Mouse (Mus musculus) G1E-ER4 (cell line): ENCODE measurements around the gene Bach2. TPM values are rescaled to one million over a fixed set of nuclear protein-coding genes. Genes with fewer than 3 reads are reported as not detected.

Source experiments
- GATA1 ChIP-seq: IDR thresholded peaks from one replicate; pipeline ENCODE4 v1.8.0; 2012; ENCODE audit warnings: low read length, inconsistent platforms
- polyA plus RNA-seq: library from polyadenylated mRNA; stranded (reverse); fragments of >175 nt; gene quantifications from 2 replicates; pipeline ENCODE4 v1.2.3, GENCODE M21; 2012

The Bach2 gene
- polyA plus RNA-seq, 1 experiment: not detected

- TF ChIP-seq GATA1: no peak
These were observed 224.5 kb downstream of the Bach2 start for GRCm38 (mm10) chr4:32463065-32463464.

DNA sequence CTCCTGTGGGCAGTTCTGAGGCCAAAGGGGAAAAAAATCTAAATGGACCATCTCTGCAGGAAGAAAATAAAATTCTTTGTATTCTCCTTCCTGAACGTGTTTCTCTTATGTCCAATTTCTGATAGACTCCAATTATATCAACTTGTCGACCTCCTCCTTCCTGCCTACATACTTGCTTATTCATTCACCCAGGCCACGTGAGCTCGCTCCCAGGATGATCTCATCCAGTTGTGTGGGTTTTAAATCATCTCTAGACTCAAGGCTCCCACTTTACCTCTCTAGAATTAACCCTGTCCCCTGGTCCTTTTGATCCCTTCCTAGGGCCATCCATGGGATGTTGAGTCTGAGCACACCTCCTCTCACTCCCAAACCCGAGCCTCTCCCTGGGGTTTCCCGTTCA, 225.9 kb downstream of the Bach2 start:
- no peak for TF ChIP-seq GATA1

DNA sequence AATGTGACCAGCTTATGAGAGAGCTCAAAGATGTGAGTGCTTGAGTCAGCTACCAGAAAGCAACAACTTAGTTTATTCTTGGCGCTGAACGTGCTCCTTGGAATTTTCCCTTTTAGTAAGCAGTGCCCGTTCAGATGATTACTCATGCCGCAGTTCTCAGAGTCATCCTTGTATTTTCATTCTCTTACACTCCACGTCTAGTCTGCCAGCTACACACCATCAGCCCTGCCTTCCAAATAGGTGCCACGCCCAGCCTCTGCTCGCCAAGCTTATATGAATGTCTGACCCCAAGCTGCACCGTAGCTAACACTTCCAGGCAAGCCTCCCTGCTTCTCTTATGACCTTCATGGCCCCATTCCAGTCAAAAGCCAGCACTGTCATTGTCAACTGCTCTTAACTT, 227.4 kb downstream of the Bach2 start:
- TF ChIP-seq GATA1: no peak

DNA sequence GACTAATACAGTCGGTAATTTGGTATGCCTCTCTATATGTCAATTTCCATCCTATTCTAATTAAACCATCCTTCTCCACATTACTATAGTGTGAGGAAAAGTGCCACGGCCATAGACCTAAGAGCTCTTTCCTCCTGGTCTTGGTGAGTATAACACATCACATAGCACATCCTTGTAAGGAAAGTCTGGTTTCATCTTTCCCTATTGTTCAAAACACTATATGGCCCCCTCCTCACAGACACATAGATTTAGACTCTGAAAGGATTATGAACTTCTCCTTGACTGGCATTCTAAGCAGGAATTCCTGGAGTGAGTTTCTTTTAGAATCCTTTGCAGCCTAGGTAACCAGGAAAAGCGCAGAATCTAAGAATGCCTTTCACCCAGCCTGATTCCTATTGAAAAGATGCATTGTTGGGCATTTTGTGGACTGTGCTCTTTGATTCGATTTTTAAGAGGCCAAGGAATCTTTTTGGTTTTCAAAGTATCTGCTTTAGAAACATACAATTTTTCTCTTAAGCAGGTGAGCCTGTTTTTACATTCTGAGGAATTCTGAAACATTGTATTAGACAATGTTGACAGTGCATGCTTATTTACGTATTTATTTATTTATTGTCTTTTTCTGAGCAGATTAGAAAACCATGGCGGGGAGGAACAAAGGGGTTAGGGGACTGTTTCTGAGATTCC, 239.5 kb downstream of the Bach2 start:
- no peak for TF ChIP-seq GATA1

DNA sequence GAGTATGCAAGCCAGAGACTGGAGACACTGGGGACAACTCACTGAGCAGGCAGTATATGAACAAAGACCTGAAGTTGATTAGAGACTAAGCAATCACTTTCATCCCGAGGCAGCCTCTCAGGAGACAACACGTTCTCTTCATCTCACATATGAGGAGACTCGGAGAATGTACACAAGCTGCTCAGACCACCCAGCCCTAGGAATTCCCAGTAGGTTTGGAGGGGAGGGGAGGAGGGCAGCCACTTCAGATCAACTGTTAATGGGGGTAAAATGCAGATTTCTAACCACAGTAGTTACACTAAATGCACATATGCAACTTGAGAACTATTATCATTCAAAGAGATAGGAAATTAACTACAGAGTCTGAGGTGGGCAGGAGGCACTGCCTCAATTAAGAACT, 240.6 kb downstream of the Bach2 start:
- TF ChIP-seq GATA1: no peak

DNA sequence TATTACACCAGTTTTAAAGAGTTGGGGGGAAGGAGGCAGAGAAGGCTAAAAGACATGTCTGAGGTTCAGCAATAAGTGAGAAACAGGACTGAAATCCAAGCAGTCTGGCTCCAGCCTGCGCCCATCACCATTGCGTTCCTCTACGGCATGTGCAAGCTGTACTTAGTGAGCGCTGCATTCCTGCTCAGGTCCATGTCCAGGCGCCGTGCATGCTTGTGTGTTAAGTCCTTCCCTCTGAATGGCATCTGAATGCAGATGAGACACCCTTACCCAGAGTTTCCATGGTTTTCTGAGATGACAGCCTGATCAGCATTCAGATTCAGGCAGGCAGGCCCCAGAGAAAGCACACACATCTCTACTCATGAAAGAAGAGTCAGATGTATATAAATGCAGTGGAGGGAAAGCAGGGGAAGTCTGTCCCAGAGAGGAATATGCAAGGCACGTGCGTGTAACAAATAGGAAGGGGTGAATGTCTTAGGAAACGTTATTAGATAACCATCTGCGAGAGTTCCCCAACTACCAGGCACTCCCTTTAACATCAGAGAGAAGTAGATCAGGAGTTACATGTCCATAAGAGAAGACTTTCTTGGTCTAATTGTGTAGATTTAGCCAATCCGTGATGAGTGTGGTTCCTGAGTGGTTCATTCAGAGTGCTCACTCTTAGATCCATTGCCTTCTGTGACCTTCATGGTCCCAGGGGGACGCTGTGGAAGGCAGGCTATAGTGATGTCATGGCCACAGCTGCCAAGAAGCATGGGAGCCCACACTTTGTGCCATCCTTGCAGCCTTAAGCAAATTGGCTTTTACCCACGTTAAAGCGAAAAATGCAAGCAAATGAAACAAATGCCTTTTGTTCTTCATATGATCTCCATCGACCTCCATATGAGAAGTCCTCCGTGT, 241.4 kb downstream of the Bach2 start:
- no peak for TF ChIP-seq GATA1

GRCm38 (mm10) chr4:32481366-32482055, 242.9 kb downstream of the Bach2 start:
- no peak for TF ChIP-seq GATA1

DNA sequence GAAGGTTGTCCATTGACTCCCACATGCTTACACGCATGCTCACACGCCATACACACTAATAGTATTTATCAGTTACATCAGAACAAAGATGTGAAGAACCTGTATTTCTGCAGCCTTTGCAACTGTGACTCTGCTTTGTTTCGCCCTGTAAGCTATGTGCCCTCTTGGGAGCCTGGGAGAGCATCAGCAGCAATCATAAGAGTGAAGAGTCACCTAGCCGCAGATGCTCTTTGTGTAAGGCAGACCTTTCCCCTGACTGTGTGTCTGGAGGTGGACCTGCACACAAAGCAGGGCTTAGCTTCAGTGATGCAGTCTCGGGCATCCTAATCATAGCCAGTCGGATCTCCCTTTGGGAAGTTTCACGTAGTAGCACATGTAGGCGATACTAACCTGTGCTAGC, 243.5 kb downstream of the Bach2 start:
- TF ChIP-seq GATA1: no peak

DNA sequence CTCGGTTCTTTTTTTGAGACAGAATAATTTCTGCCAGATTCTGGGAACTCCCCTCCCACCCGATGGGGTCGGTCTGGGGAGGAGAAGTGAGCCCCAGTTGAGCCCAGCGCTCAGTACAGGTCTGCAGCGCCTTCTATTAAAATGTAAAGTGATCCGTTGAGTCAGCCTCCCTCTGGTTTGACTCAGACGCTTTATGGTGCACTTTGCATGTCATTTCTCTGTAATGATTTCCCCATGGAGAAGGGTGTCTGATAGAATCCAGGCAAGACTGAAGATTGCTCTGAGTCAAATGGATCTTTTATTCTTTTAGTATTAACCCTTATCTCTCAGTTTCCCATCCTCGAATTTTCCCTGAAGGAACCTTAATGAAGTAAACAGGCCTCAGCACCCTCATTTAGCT, 244.3 kb downstream of the Bach2 start:
- TF ChIP-seq GATA1: no peak

GRCm38 (mm10) chr4:32485848-32486247, 247.2 kb downstream of the Bach2 start:
- no peak for TF ChIP-seq GATA1

GRCm38 (mm10) chr4:32486654-32487398, 248.2 kb downstream of the Bach2 start:
- TF ChIP-seq GATA1: no peak

DNA sequence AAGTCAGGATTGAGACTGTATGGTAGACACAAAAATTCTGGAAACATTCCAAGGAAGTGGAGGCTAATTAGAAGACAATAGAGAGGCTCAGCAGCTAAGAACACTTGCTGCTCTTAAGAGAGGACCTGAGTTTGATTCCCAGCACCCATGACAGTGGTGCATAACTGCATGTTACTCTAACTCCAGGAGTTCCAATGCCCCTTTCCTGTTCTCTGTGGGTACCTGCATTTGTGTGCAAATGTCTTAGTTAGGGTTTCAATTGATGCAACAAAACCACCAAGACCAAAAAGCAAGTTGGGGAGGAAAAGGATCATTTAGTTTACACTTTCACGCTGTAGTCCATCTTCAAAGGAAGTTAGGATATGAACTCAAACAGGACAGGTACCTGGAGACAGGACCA, 250.6 kb downstream of the Bach2 start:
- no peak for TF ChIP-seq GATA1

GRCm38 (mm10) chr4:32491176-32491575, 252.6 kb downstream of the Bach2 start:
- no peak for TF ChIP-seq GATA1

DNA sequence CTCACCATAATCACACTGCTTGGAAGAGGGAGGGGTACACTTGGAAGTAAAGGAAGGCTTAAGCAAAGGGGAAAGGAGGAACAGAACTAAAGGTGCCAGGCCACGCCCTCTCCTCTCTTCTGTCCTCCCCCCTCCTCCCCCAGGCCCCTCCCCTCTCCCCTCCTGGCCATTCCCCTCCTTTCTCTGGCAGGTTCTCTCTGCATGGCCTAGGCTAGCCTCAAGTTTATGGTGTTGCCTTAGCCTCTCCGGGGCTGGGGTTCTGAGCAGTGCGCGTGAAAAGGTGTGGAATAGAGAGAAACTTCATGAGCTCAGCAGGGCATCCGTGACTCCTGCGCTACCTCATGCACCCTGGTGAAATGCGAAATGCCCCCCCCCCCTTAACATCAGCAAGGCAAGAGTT, 254.2 kb downstream of the Bach2 start:
- no peak for TF ChIP-seq GATA1

- TF ChIP-seq GATA1: no peak
These were observed 263.2 kb downstream of the Bach2 start for GRCm38 (mm10) chr4:32501780-32502179.

- TF ChIP-seq GATA1: no peak
These were observed 263.6 kb downstream of the Bach2 start for GRCm38 (mm10) chr4:32502181-32502580.

- no peak for TF ChIP-seq GATA1
These were observed 265.6 kb downstream of the Bach2 start for GRCm38 (mm10) chr4:32504236-32504635.
